Mouse (Mus musculus) left cerebral cortex, postnatal 25 days (tissue): ENCODE results near the gene Gm20696. TPM values are rescaled to one million over a fixed set of nuclear protein-coding genes. Genes with fewer than 3 reads are reported as not detected.

Source experiments
- DNase-seq, 2 experiments: peaks; one replicate each; pipeline ENCODE4 v3.0.0; 2022; ENCODE audit warnings: low spot score in 2 of 2, mixed read lengths in 1 of 2
- intact Hi-C: fragments of 180-260 bp; cut with DNase I; formaldehyde crosslinking; loops from one replicate; pipeline ENCODE4 v1.15.1; 2025
- total RNA-seq, 2 experiments: library from RNA; stranded (reverse); gene quantifications; 2 replicates each; pipeline ENCODE4 v1.2.3; 2021

Gene Gm20696
- total RNA-seq, 2 experiments from 2014 or later = 6.1 to 9.5 TPM

DNA sequence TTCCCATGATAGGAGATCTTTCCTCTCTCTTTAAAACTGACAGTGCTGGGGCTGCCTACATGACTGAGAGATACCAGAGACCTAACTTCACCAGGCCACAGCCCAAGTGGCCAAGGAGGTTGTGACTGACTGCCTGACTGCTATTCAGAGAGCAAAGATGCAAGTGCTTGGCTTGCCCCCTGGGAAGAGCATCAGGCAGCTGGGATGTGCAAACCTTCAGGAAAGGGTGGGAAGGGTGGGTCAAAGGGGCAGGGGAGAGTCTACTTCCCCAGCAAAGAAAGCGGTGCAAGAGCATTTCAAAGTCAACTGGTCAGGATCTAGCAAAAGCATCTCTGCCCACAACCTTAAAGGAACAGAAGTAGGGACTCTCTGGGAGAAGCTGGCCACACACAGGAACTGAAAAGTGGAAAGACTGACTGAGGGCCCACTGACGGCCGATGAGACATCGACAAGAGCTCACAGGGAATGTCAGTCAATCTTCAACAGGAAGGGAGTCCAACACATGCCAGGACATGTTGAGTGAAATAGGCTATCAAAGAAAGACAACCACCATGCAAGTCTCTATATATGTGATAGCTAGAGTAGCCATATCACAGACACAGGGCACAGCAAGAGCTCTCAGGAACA lies 282.6 kb downstream of the Gm20696 start:
- intact Hi-C loops = no loop called here

DNA sequence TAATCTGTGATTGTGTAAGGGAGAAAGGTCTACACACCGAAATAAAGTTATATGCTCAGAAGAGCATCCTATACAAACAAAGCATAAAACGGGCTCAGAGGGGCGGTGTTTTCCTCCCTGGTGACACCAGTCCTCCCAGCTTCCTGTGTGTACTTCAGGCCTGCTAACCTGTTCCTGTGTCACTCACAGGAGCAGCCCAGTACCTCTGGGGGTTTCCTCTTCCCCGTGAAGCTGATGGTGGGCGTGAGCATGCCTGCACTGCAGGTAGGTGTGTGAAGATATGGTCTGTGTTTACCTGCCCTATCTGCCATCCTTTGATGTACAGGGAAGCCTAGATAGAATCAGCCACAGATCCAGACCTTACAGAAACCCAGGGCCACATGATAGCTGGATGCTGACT lies 286.5 kb downstream of the Gm20696 start:
- DNase-seq = no peak
- intact Hi-C loops = no loop called here

More for the DNA sequence above, 282.6 kb downstream of the Gm20696 start:
- DNase-seq = no peak

DNA sequence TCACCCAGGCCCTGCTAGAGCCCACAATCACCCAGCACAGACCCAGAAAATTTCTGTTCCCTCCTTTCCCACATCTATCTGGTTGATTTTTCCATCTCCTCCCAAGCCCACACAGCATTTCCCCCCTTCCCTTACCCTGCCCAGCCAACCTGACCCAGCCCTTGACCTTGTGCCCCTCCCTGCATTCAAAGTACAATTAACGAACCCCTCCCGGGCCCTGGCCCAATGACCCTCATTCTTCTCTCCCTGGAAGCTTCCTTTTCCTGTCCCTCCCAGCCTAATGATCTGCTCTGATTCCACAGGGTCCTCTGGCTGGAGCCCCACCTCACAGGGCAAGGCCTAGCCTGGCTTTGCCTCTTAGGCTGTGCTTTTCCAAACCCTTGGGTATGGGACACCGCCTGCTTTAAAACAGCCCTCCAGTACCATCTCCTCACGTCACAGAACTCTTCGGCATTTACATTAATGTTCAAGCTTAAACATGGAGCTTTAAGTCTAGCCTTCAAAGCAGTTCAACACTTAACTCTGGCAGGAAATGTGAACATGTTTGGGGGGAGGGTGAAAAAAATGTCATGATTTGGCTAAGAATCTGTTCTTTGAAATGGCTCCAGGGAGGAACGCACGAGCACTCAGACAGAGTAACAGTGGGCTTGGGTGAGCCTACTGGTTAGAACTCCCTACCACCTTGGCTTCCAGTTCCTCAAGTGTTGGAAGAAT lies 287.4 kb downstream of the Gm20696 start:
- intact Hi-C loops = loop anchor here (5.0 kb wide), 1 partner anchor 143 kb away; the partner anchor contains the start of gene Foxp1
- DNase-seq = no peak

DNA sequence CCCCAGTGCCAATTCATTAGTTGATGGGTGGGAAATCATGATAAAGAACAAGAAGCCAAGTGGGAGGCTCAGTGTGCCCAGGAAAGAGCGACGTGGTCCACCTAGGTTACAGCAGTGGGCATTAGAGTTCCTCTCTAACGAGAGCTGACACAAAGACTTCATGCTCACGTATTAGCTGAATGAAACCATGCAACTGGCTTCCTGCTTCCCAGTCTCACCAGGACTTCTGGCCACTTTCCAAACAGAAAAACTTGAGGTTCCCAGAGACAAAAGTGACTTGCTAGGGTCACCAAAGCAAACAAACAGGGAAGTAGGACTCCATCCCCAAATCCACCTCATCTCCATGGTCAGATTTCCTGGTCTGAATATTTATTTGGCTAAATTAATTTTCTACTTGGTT lies 288.9 kb downstream of the Gm20696 start:
- intact Hi-C loops = loop anchor here (5.0 kb wide), 1 partner anchor 145 kb away; the partner anchor contains the start of gene Foxp1

DNA sequence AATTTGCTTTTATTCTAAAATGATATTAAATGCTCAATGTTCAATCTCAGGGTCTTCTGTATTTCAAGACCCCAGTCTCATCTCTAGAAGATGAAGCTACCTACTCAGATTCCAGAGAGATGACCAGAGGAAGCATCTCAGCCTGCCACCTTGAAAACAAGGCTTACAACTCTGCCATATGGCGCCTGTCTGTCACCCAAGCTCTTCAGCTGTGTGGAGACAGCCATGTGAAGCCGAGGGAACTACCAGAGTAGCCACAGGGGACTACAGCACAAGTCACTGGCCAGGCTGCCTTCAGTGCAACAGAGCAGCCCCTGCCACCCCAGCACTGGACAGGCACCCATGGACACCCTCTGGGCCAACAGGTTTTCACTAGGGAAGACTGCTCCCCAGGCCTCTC lies 289.5 kb downstream of the Gm20696 start:
- intact Hi-C loops = loop anchor here (5.0 kb wide), 1 partner anchor 145 kb away; the partner anchor contains the start of gene Foxp1
- peak in 1 of 2 experiments; percentile 22 for DNase-seq

More for the DNA sequence above, 288.9 kb downstream of the Gm20696 start:
- no peak for DNase-seq

DNA sequence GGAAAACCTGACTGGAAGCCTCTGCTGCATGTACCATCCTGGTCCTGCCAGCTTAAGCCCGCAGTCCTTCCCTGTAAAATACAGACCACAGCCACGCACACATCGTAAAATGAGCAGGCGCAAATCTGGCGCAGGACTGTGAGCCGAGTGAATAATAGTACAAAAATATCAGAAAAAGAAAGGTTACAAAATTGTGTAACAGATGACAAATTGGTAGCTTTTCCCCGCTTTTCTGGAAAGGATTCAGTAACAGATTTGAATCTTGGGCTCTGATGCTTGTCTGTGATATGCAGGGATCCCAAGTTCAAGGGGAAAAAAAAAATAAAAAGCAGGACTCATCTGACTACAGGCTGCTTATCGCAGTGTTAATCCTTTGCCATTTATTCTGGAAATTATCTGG lies 289.9 kb downstream of the Gm20696 start:
- intact Hi-C loops = loop anchor here (5.0 kb wide), 1 partner anchor 146 kb away; the partner anchor contains the start of gene Foxp1
- DNase-seq = peak in 1 of 2 experiments; percentile 35

DNA sequence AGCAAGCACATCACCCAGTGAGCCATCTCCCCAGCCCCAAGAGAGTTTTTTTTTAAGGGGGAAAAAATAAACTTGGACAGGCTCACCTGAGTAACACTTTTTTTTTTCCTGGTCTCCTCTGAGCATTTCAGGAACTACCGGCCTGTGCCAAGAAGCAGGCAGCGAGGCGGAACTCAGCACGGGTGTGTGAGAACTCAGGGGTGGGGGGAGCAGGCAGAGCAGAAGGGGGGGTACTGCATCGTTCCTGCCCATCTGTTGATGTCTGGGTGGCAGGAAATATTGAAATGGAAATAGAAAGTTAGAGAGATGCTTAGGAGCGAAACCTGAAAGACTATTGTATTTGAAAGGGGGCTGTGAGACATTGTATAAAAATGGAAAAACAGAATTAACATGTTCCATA lies 290.7 kb downstream of the Gm20696 start:
- intact Hi-C loops = loop anchor here (5.0 kb wide), 1 partner anchor 146 kb away; the partner anchor contains the start of gene Foxp1
- peak in 1 of 2 experiments; percentile 77 for DNase-seq

DNA sequence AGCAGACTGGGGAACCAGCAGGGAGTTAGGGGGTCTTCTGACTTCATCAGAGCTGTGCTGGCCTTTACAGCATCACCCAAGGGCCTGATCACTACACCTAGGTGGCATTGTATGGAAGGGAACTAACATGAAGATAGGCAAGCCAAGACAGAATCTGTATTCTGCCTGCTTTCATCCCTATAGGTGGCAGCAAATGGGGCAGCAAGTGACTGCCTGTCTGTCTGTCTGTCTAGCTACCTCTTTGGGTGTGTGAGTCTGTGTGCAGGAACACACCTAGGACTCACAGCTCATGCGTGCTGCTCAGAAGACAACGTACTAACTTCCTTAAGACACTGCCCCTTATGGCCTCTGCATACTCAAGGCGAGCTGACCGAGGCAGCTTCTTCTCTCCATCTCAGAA lies 291.2 kb downstream of the Gm20696 start:
- intact Hi-C loops = loop anchor here (5.0 kb wide), 1 partner anchor 147 kb away; the partner anchor contains the start of gene Foxp1
- DNase-seq = no peak

DNA sequence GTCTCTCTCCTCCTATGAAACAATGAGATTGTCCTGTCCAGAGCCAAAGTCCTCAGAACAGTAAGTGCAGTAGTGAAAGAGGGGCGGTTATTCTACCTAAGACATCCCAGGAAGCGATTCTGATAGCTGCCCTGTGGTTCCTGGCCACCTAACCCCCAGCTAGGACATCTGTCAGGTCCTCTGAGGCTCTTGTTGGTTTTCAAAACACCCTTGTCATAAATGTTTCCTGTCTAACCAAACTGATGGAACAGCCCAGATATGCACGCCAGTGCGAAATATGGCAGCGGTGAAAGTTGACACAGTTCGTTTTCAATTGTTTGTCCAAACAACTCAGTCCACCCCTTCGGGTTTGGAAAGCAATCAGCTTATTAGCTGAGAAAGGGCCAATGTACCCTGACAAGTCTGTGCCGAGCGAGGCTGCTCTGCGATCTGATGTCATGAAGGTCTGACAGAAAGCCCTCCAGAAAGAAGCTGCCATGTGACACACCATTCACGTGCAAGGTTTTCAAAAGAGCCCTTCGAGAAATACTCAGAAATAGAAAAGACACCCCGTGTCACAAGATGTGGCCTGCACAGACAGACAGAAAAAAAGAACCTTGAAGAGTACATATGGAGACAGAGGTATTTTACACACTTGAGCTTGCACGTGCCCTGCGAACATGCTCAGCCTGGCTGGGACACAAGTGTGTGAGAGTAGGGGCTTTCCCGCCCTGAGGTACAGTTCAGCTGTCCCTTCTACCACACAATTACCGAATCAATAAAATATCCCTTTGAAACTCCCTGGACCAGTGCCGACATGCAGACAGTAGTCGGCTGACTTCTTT lies 291.9 kb downstream of the Gm20696 start:
- no peak for DNase-seq
- intact Hi-C loops = loop anchor here (5.0 kb wide), 1 partner anchor 148 kb away; the partner anchor contains the start of gene Foxp1

DNA sequence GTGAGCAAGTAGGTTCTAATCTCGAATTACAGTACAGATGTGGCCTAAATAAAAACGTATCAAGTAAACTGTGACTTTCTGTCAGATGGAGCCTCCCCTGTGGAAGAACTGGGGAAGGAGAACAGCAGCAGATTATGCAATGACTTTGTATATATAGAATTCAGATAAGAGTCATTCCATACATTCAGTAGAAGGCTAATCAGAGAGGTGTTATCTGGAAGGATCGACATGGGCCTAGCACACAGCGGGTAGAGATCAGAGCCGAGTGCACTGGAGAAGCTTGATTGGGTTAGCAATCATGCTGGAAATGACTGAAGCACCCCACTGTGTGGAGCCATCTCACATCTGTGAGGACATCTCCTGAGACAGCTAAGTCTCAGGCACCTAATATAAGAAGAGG lies 294.2 kb downstream of the Gm20696 start:
- intact Hi-C loops = no loop called here
- no peak for DNase-seq

DNA sequence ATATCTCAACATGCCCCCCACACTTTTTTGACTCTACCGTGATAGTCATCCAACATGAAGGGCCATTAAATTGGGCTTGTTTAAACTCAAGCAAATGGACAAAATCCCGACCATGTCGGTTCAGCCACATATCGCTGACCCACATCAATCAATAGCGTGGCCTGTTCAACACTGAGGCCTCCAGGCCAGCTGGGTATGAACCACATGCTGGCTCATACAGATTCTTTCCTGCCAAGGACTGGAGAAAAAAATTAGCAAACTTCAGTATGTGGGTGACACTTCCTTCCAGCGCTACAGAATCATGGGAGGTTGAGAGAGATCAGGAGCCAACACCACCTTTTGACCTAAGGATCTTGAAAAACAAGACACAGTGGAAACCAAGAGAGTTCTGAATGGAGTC lies 294.6 kb downstream of the Gm20696 start:
- no peak for DNase-seq
- intact Hi-C loops = no loop called here

DNA sequence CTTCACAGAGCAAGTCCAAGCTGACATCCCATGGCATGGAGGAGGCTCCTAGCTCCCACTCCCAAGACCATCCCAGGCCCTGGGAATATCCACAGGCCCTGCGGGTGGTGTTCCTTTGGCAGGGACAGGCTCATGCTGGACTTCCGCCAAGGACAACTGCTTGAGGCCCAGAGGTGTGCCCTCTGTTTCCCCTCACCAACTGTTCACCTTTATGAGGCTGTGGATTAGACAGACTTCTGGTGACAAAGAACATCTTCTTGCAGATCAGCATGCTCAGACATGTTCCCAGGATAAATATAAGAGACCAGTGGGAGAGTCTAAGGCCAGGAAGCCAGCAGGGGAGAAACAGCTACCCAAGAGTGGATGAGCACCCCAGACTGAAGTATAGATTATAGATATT lies 296.7 kb downstream of the Gm20696 start:
- intact Hi-C loops = no loop called here
- no peak for DNase-seq

DNA sequence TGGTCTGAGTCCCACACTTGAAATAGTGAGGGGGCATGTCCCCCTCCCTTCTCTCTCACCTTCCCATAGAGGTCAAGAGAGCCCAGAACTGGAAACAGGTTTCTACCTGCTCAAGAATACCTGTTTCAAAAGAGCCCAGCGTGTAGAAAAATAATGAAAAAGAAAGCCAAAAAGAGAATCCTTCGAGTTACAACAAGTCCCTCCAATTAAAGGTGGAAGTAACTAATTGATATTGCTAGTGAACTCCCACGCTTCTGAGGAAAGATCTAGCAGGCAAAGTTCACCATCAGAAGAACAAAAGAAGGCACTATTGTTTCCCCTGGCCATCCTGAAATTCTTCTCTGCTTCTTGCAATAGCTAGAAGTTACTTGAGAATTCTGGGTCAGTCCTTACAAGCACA lies 297.4 kb downstream of the Gm20696 start:
- intact Hi-C loops = no loop called here
- no peak for DNase-seq

DNA sequence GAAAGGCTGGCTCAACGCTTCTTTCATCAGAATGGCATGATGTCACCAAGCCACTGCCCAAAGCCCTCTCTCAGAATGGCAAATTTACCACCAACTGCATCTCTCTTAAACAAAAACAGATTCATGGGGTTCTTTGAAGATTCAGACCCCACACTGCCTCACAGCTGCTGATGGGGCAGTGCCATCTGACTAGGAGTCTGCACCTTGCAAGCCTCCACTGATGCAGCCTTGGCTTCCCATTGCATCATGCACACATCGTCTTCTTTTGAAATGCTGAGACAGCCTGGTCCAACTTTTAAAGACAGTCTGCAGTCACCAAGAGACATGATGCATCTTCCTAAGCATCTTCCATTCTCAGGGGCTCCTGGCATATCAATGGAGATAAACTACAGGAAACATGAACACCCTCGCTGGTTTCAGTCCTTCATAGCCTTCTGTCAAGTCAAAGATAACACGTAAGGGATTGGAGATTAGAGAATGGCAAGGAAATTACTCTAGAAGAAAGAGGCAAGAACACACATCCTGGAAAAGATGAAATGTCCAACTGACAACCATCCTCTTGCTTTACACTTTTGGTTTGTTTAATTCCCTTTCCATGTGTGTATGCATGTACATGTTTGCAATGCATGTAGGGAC lies 298.4 kb downstream of the Gm20696 start:
- intact Hi-C loops = no loop called here
- no peak for DNase-seq

DNA sequence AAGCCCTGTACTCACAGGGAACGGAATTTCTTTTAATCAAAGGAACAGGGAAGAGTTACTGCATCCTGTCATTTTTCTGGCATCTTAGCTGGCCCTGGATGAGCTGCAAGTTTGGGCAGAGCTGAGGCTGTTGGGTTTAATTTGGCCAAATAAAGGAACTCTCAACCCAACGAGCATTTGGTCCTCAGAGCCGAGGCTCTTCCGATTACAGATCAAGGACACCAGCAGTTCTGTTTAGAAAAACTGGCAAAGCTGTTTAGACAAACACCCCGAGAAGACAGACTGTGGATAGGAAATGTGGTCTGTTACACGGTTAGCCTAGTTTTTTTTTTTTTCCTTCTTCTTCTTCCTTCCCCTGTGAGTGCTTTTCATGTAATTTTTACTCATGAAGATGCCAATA lies 302.1 kb downstream of the Gm20696 start:
- intact Hi-C loops = no loop called here
- DNase-seq = no peak

DNA sequence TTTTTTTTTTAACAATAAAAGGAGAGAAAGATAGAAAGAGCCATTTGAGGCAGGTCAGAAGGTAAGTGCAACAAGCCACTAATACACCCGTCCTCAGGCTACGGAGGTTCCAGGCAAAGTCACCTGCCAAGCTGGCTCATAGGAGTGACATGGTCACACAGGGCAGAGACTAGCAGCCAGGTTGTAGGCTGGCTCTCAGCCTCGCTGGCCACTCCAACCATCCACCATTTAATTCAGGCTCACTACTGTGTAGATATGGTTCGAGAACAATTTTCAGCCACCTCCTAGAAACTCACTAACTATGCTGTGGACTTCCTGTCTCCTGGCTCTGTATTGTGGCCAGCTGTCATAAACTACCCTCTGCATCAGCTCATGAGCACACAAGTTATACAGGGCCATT lies 306.0 kb downstream of the Gm20696 start:
- DNase-seq = no peak
- intact Hi-C loops = no loop called here

DNA sequence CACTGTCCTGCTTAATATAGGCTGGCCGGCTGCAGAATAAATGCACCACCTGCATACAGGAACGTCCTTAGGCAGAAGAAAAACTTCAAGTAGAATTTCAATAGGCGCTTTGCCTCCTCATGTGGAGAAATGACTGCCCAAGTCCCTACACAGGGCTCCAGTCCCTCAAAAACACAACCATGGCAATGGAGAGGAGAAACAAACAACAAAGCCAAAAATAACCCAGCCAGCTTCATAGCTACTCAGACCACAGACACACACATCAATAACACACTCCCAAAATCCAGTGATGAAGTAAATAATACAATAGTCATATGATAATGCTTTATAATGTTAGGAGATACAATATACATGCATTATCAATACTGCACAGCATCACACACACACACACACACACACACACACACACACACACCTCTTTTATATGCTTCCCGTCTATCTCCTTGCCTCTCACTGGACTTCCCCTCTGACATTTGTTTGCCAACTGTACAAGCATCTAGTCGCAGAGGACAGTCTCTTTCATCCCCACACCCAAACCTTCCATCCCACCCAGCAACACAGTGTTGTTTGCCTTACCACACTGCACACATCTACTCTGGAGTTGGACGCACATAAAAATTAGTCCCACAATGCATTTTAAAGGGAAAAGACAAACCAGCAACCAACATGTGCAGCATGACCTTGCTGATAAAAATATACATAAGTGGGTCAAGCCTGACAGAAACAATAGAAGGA lies 306.7 kb downstream of the Gm20696 start:
- intact Hi-C loops = no loop called here
- no peak for DNase-seq

DNA sequence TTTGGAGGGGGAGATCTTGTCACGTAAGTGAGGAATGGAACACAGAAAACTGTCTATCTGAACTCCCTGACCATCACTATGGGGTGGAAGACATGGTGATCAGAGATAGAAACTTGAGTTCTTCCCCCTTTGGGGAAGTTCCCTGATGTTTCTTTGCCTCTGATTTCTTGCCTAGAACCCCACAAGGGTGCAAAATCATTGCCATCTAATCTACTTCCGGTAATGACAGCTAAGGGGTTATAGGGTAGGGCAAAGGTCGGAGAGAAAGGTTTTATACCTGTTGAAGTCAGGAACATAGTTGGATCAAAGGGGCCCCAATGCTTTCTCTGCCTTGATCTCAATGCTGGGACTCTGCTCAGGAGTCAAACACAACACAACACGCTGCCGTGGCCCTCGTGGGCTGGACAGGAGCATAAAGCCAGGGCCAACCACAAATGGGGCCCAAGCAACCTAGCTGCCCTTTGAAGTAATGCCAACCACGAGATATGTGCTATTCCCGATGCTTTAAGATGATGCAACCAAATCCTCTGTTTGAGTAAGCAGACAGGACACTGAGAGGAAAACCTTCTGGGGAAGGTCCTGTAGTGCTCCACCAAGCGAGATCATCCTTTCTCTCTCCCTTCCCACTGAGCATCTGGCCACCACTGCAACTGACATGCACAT lies 307.4 kb downstream of the Gm20696 start:
- intact Hi-C loops = no loop called here
- no peak for DNase-seq
